Mouse (Mus musculus) CH12.LX (cell line): Measurements from ENCODE around the gene Cpt1a.

Experiments
- CHD1 ChIP-seq: IDR thresholded peaks from 2 replicates; pipeline ENCODE4 v1.6.1; 2012; ENCODE audit warnings: low read depth, low read length, improper control_type of control experiment, inconsistent platforms
- EP300 ChIP-seq: IDR thresholded peaks from 2 replicates; pipeline ENCODE4 v1.6.1; 2011; ENCODE audit warnings: low read length, improper control_type of control experiment
- MEF2A ChIP-seq: IDR thresholded peaks from 2 replicates; pipeline ENCODE4 v1.6.1; 2014; ENCODE audit warnings: low read depth, mild to moderate bottlenecking, inconsistent platforms, low read length, improper control_type of control experiment, borderline replicate concordance
- POLR2A ChIP-seq: IDR thresholded peaks from 2 replicates; pipeline ENCODE4 v1.6.1; 2011; ENCODE audit warnings: low read depth, mild to moderate bottlenecking, improper control_type of control experiment, low read length

DNA sequence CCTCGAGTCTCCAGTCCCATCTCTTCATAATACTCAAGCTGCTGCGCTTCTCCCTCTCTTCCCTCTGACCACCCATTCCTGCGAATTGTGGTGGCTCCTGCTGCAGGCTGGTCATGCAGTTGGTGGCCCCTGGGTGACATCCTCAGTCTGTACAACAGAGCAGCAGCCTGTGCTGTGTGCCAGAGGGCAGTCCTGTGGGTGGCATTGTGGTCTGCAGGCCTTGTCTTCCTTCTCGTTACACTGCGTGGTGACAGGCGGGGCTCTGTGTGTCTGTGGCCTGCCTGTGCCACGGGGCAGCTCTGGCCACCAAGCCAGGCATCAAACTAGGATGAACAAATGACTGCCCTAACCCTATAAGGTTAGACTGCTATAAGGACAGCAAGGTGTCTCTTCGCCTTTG lies 17.1 kb downstream of the Cpt1a start:
- TF ChIP-seq POLR2A (no peak), EP300 (no peak), MEF2A (no peak), CHD1 (no peak)
